Mouse (Mus musculus) ES-CJ7 (cell line): ENCODE results near the gene Snap91.

Experiments used
- DNase-seq: peaks from one replicate; pipeline ENCODE4 v3.0.0; 2011; ENCODE audit warnings: low read depth, low spot score

The Snap91 gene

GRCm38 (mm10) chr9:86880113-86880972, at the start of gene Snap91:
TSS of gene Snap91 (minus strand) at chr9:86880654.
- peak; percentile 68 for DNase-seq

- DNase-seq: no peak
Observed at GRCm38 (mm10) chr9:86926519-86926918, 46.1 kb upstream of the Snap91 start.

GRCm38 (mm10) chr9:86925688-86926087, 45.2 kb upstream of the Snap91 start:
- DNase-seq: no peak

GRCm38 (mm10) chr9:86922430-86922829, 42.0 kb upstream of the Snap91 start:
- no peak for DNase-seq

GRCm38 (mm10) chr9:86916543-86916942, 36.1 kb upstream of the Snap91 start:
- DNase-seq: no peak

GRCm38 (mm10) chr9:86899502-86900199, 19.2 kb upstream of the Snap91 start:
- DNase-seq: no peak

GRCm38 (mm10) chr9:86879216-86880112, 990 bp downstream of the Snap91 start:
- DNase-seq: peak; percentile 17

- DNase-seq: no peak
Observed at GRCm38 (mm10) chr9:86878716-86879115, 1.7 kb downstream of the Snap91 start.

- no peak for DNase-seq
Observed at GRCm38 (mm10) chr9:86873681-86874080, 6.8 kb downstream of the Snap91 start.

GRCm38 (mm10) chr9:86869586-86870338, 10.7 kb downstream of the Snap91 start:
- DNase-seq: no peak

- DNase-seq: no peak
Observed at GRCm38 (mm10) chr9:86858101-86858500, 22.4 kb downstream of the Snap91 start.

- DNase-seq: no peak
Observed at GRCm38 (mm10) chr9:86857626-86858025, 22.8 kb downstream of the Snap91 start.

GRCm38 (mm10) chr9:86852861-86853260, 27.6 kb downstream of the Snap91 start:
- DNase-seq: no peak

GRCm38 (mm10) chr9:86851689-86852088, 28.8 kb downstream of the Snap91 start:
- no peak for DNase-seq

- DNase-seq: no peak
Observed at GRCm38 (mm10) chr9:86850452-86851207, 29.8 kb downstream of the Snap91 start.

- DNase-seq: no peak
Observed at GRCm38 (mm10) chr9:86843747-86844353, 36.6 kb downstream of the Snap91 start.

- DNase-seq: no peak
Observed at GRCm38 (mm10) chr9:86829792-86830191, 50.7 kb downstream of the Snap91 start.

GRCm38 (mm10) chr9:86829034-86829433, 51.4 kb downstream of the Snap91 start:
- no peak for DNase-seq

GRCm38 (mm10) chr9:86819366-86819765, 61.1 kb downstream of the Snap91 start:
- no peak for DNase-seq

- no peak for DNase-seq
Observed at GRCm38 (mm10) chr9:86817673-86818072, 62.8 kb downstream of the Snap91 start.
